Mouse (Mus musculus): ENCODE data around the gene Fam107a. TPM values are rescaled to one million over a fixed set of nuclear protein-coding genes. Genes with fewer than 3 reads are reported as not detected.

Fam107a gene
- polyA plus RNA-seq, 1 experiment from 2014 or later, result 0.43 TPM

Other genes with a start within 250 kb of the Fam107a start
- gene Rpp14, start 237.7 kb downstream of the Fam107a start, polyA plus RNA-seq (2015; fragmentation: Nextera tagmentation; extraction: Ambion mirVana), result 52.1 and 53.7 TPM in 2 replicates
- gene Pxk, start 219.8 kb downstream of the Fam107a start, polyA plus RNA-seq (2015; fragmentation: Nextera tagmentation; extraction: Ambion mirVana), result 35.2 and 36.3 TPM in 2 replicates
- gene Pdhb, start 145.0 kb downstream of the Fam107a start, polyA plus RNA-seq (2015; fragmentation: Nextera tagmentation; extraction: Ambion mirVana), result 197 and 198 TPM in 2 replicates
- gene Kctd6, start 103.9 kb downstream of the Fam107a start, polyA plus RNA-seq (2015; fragmentation: Nextera tagmentation; extraction: Ambion mirVana), result 11.2 and 12.4 TPM in 2 replicates
- gene Acox2, start 58.7 kb downstream of the Fam107a start, polyA plus RNA-seq (2015; fragmentation: Nextera tagmentation; extraction: Ambion mirVana), result 0.88 and 0.91 TPM in 2 replicates
- 8.5 and 15.2 TPM in 2 replicates for gene Oit1, start 60.7 kb upstream of the Fam107a start, polyA plus RNA-seq (2015; fragmentation: Nextera tagmentation; extraction: Ambion mirVana)